Mouse (Mus musculus) olfactory bulb, adult 2 months (tissue): ENCODE results near the gene Celf2. TPM values are rescaled to one million over a fixed set of nuclear protein-coding genes. Genes with fewer than 3 reads are reported as not detected.
A peak's percentile ranks its signal among the peaks of the same experiment; 100 is the strongest.

Experiments used
- H3K27ac ChIP-seq: fragments of 200-500 bp; 2 replicates; pipeline ENCODE4 v1.5.1; 2012; ENCODE audit warnings: low read depth, low read length; ENCODE audit not compliant: insufficient read depth
- H3K4me1 ChIP-seq: fragments of 200-500 bp; 2 replicates; pipeline ENCODE4 v1.6.1; 2012; ENCODE audit warnings: low read length; ENCODE audit not compliant: control insufficient read depth, insufficient read depth
- H3K4me3 ChIP-seq: fragments of 200-500 bp; 2 replicates; pipeline ENCODE4 v1.5.1; 2012; ENCODE audit warnings: mild to moderate bottlenecking, low read depth, low read length, moderate library complexity; ENCODE audit not compliant: insufficient read depth
- CTCF ChIP-seq: fragments of 200-500 bp; IDR thresholded peaks from 2 replicates; pipeline ENCODE4 v1.5.1; 2012; ENCODE audit warnings: low read depth, mild to moderate bottlenecking, low read length, moderate library complexity; ENCODE audit not compliant: insufficient read depth
- POLR2A ChIP-seq: fragments of 200-500 bp; IDR thresholded peaks from 2 replicates; pipeline ENCODE4 v1.6.1; 2012; ENCODE audit warnings: mild to moderate bottlenecking, low read depth, low read length, moderate library complexity; ENCODE audit not compliant: insufficient read depth
- WGBS: fragments of 180-500 bp; shearing (Covaris S2); methylation state at CpG from one replicate; pipeline ENCODE4 v1.1.7; 2018; 5-methylcytosine and 5-hydroxymethylcytosine counted together
- polyA plus RNA-seq: library from polyadenylated mRNA; stranded (reverse); fragments of >200 nt; gene quantifications from 2 replicates; pipeline ENCODE4 v1.2.4, GENCODE M21; 2012; ENCODE audit warnings: low replicate concordance; ENCODE audit not compliant: missing spikeins, insufficient read depth, insufficient read length

The Celf2 gene
- polyA plus RNA-seq, 1 experiment: 447 TPM

GRCm38 (mm10) chr2:7207691-7208504 lies 301.5 kb downstream of the Celf2 start:
- 45% methylated on average over 15 of the region's 15 CpGs for whole genome bisulfite sequencing
- H3K4me3 ChIP-seq: no peak overlapping the region
- H3K27ac ChIP-seq: no peak overlapping the region
- no peak for TF ChIP-seq POLR2A
- no peak for TF ChIP-seq CTCF
- peaks cover 3% of the 10 kb centered on the region; the same call in 1 of the 2 replicates for H3K4me1 ChIP-seq

GRCm38 (mm10) chr2:7193413-7193812 lies 315.9 kb downstream of the Celf2 start:
- WGBS: 80% methylated on average over 2 of the region's 2 CpGs
- H3K4me1 ChIP-seq: no peaks in the 10 kb centered on the region
- TF ChIP-seq CTCF (no peak), POLR2A (no peak)
- H3K4me3 ChIP-seq: no peak overlapping the region
- H3K27ac ChIP-seq: no peak overlapping the region

GRCm38 (mm10) chr2:7179186-7179585 lies 330.2 kb downstream of the Celf2 start:
- H3K27ac ChIP-seq: no peak overlapping the region
- TF ChIP-seq CTCF: no peak
- no peak for TF ChIP-seq POLR2A
- WGBS: 79% methylated on average over 1 of the region's 1 CpGs

GRCm38 (mm10) chr2:7173271-7174064 lies 335.9 kb downstream of the Celf2 start:
- H3K27ac ChIP-seq: peak overlapping the region; percentile 64
- H3K4me1 ChIP-seq: peaks cover 3% of the 10 kb centered on the region
- TF ChIP-seq CTCF (no peak), POLR2A (no peak)
- no peak overlapping the region for H3K4me3 ChIP-seq
- 53% methylated on average over 11 of the region's 11 CpGs for WGBS

More at GRCm38 (mm10) chr2:7179186-7179585, 330.2 kb downstream of the Celf2 start:
- no peak overlapping the region for H3K4me3 ChIP-seq
- no peaks in the 10 kb centered on the region for H3K4me1 ChIP-seq

- 96% methylated on average over 8 of the region's 8 CpGs for WGBS
- Histone ChIP-seq H3K27ac (no peak overlapping the region), H3K4me3 (no peak overlapping the region), H3K4me1 (peaks cover 3% of the 10 kb centered on the region)
- TF ChIP-seq CTCF: no peak
- no peak for TF ChIP-seq POLR2A
These were observed 338.2 kb downstream of the Celf2 start for GRCm38 (mm10) chr2:7171087-7171696.

- 64% methylated on average over 3 of the region's 3 CpGs for WGBS
- no peaks in the 10 kb centered on the region for H3K4me1 ChIP-seq
- H3K4me3 ChIP-seq: no peak overlapping the region
- no peak for TF ChIP-seq POLR2A
- no peak for TF ChIP-seq CTCF
- H3K27ac ChIP-seq: no peak overlapping the region
These were observed 343.6 kb downstream of the Celf2 start for GRCm38 (mm10) chr2:7165786-7166185.

- TF ChIP-seq CTCF (no peak), POLR2A (no peak)
- no peaks in the 10 kb centered on the region for H3K4me1 ChIP-seq
- H3K4me3 ChIP-seq: no peak overlapping the region
- 68% methylated on average over 6 of the region's 6 CpGs for WGBS
- H3K27ac ChIP-seq: no peak overlapping the region
These were observed 349.3 kb downstream of the Celf2 start for GRCm38 (mm10) chr2:7160108-7160507.

- Histone ChIP-seq H3K4me1 (no peaks in the 10 kb centered on the region), H3K27ac (no peak overlapping the region), H3K4me3 (no peak overlapping the region)
- TF ChIP-seq POLR2A (no peak), CTCF (no peak)
- 85% methylated on average over 3 of the region's 3 CpGs for WGBS
These were observed 362.1 kb downstream of the Celf2 start for GRCm38 (mm10) chr2:7147303-7147702.
